Mouse (Mus musculus): ENCODE results near the gene Ppm1k. TPM values are rescaled to one million over a fixed set of nuclear protein-coding genes. Genes with fewer than 3 reads are reported as not detected.
A peak's percentile ranks its signal among the peaks of the same experiment; 100 is the strongest.
"Not testable (repeated sequence)": the region's sequence is repeated elsewhere in the genome, so short reads cannot be mapped to it uniquely, and the experiment has no call there.

Ppm1k gene
- polyA plus RNA-seq, 1 experiment from 2014 or later: 4.5 TPM

DNA sequence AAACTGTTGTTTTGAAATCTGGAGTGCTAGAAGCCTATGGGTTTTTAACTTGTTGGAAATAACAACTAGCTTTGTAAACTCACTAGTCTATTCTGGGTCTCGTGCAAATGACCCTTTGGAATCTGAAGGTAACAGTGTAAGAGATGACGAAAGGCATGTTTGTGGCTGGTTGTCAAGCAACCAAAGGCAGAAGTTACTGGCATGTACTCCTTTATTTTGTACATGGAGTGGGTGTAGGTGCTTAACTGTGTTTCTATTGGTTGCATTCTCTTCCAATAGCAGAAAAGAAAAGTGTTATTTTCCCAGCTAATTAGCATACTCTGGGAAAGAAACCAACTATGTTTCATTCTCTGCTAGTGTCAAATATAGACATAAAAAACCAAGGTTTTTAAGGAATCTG lies 9.6 kb upstream of the Ppm1k start:
- Histone ChIP-seq H3K9me3 (no peaks in the 10 kb centered on the region), H3K27ac (no peak overlapping the region), H3K4me3 (no peak overlapping the region), H3K36me3 (no peaks in the 10 kb centered on the region), H3K27me3 (no peaks in the 10 kb centered on the region), H3K4me1 (no peaks in the 10 kb centered on the region), H3K4me2 (no peak overlapping the region), H3K9ac (no peak overlapping the region)
- WGBS: 70% methylated on average over 2 of the region's 2 CpGs
- ATAC-seq (ENCODE audit: insufficient number of reproducible peaks, low FRiP score, low TSS enrichment, low read depth): no peak

DNA sequence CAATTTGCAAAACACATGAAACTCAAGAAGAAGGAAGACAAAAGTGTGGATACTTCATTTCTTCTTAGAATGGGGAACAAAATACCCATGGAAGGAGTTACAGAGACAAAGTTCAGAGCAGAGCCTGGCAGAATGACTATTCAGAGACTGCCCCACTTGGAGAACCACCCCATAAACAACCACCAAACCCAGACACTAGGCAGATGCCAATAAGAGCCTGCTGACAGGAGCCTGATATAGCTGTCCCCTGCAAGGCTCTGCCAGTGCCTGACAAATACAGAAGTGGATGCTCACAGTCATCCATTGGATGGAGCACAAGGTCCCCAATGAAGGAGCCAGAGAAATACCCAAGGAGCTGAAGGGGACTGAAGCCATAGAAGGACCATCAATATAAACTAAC lies 8.3 kb upstream of the Ppm1k start:
- H3K36me3 ChIP-seq; H3K4me2 ChIP-seq; H3K9me3 ChIP-seq; ATAC-seq (ENCODE audit: insufficient number of reproducible peaks, low FRiP score, low TSS enrichment, low read depth); H3K4me3 ChIP-seq; H3K27ac ChIP-seq; H3K4me1 ChIP-seq; H3K27me3 ChIP-seq; H3K9ac ChIP-seq: not testable (repeated sequence)

DNA sequence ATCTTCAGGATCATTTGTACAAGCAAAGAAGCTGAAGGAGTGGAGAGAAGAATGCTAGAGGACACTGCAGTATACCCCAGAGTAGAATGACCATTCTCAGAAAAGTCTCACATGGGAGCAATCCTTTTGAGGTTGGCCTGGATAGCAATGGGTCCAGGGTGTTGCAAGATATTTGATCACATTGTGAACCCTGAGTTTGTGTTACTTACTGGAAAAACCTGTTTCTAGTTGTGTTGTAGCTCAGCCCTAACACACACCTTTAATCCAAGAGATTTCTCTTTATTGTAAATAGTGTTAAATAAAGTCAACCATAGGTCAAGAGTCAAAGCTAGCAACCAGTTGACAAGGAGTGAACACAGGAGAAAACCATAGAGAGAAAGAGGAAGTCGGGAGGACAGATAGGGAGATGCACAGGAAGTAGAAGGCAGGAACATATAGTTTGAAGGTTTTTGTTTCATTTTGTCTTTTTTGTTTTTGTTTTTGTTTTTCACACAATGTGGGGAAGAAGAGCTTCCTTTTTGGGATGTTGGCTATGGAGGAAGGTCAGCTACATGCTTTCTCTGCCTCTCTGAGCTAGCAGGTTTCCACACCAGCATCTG lies 6.6 kb upstream of the Ppm1k start:
- Histone ChIP-seq H3K27me3 (no peaks in the 10 kb centered on the region), H3K4me3 (no peak overlapping the region), H3K4me2 (no peak overlapping the region), H3K27ac (no peak overlapping the region), H3K4me1 (no peaks in the 10 kb centered on the region), H3K9me3 (no peaks in the 10 kb centered on the region), H3K36me3 (no peaks in the 10 kb centered on the region), H3K9ac (no peak overlapping the region)
- no peak for ATAC-seq (ENCODE audit: insufficient number of reproducible peaks, low FRiP score, low TSS enrichment, low read depth)
- WGBS: 93% methylated on average over 1 of the region's 1 CpGs

DNA sequence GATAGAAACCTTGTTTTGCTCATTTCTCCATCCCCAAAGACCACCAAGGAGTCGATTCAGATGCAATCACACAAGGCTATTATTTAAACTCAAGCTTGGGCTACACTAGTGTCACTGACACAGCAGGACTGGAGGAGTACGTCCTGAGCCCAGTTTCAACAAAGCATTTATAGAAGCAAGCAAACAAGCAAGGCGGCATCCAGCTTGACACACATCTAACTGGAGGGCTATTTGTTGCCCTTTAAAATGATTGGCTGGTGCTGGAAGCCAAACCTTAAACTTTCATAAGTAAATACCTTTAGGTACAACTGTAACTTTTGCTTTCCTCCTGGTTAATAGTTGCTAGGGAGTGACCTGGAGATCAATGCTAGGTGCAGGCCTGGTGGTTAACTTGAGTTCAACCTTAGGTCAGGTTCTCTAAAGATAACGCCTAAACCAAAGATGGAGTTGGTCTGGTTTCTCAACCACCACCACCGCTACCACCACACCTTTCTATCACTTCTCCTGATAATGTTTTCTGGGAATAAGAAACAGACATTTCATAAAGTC lies 5.8 kb upstream of the Ppm1k start:
- ATAC-seq (ENCODE audit: insufficient number of reproducible peaks, low FRiP score, low TSS enrichment, low read depth): no peak
- 79% methylated on average over 5 of the region's 5 CpGs for WGBS
- Histone ChIP-seq H3K27ac (no peak overlapping the region), H3K36me3 (no peaks in the 10 kb centered on the region), H3K4me3 (no peak overlapping the region), H3K27me3 (no peaks in the 10 kb centered on the region), H3K4me1 (no peaks in the 10 kb centered on the region), H3K4me2 (no peak overlapping the region), H3K9ac (no peak overlapping the region), H3K9me3 (no peaks in the 10 kb centered on the region)

DNA sequence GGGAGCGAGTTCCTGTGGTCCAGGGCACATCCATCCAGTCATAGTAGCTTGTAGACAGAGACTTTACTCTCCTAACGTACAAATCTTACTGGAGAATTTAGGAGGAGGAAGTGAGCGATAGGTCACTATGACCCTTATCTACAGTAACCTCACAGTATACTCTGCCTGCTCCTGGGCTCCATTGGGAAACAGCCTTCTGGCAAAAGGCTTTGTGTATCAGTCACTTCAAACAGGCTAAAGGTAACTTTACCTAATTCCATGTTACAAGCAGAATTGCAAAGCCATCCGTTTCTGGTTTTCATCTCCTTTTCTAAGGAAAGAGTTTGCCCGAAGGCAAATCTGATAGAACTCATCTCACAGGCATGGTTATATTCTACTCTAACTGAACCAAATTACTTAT lies 2.6 kb upstream of the Ppm1k start:
- H3K27ac ChIP-seq: no peak overlapping the region
- H3K4me1 ChIP-seq: peaks cover 13% of the 10 kb centered on the region
- no peaks in the 10 kb centered on the region for H3K36me3 ChIP-seq
- ATAC-seq (ENCODE audit: insufficient number of reproducible peaks, low FRiP score, low TSS enrichment, low read depth): no peak
- 83% methylated on average over 5 of the region's 5 CpGs for WGBS
- H3K9ac ChIP-seq: no peak overlapping the region
- no peaks in the 10 kb centered on the region for H3K9me3 ChIP-seq
- no peak overlapping the region for H3K4me2 ChIP-seq
- no peak overlapping the region for H3K4me3 ChIP-seq
- no peaks in the 10 kb centered on the region for H3K27me3 ChIP-seq

DNA sequence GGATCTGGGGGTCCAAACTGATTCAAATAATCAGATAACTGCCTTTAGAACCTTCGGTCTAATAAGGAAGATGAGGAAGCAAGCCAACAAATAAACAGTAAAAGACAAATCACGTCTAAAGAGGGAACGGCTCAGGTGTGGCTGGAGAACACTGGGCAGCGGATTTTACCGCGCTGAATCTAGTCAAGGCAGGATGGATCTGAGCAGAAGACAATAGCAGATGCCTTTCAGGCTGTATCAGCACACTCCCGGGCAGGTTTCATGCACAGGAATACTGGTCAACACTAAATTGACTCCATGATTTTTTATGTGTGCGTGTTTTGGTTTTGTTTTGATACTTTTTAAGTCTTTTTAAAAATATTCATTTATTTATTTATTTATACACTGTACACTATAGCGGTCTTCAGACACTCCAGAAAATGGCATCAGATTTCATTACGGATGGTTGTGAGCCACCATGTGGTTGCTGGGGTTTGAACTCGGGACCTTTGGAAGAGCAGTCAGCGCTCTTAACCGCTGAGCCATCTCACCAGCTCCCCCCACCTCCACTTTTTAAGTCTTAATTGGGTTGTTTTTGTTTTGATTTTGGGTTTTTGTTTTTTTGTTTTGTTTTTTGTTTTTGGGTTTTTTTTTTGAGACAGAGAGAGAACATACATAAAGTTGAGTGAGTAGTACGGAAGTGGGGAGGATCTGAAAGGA lies 852 bp upstream of the Ppm1k start:
- WGBS: 21% methylated on average over 14 of the region's 14 CpGs
- H3K27ac ChIP-seq: peak overlapping the region; percentile 87
- H3K27me3 ChIP-seq: no peaks in the 10 kb centered on the region
- H3K36me3 ChIP-seq: no peaks in the 10 kb centered on the region
- ATAC-seq (ENCODE audit: insufficient number of reproducible peaks, low FRiP score, low TSS enrichment, low read depth): no peak
- 0 out of 2 replicates have a peak overlapping the region, but pooled peaks have one; percentile 24 for H3K9ac ChIP-seq
- peak overlapping the region; percentile 68 for H3K4me3 ChIP-seq
- H3K9me3 ChIP-seq: no peaks in the 10 kb centered on the region
- peak overlapping the region; percentile 74 for H3K4me2 ChIP-seq
- peaks cover 13% of the 10 kb centered on the region for H3K4me1 ChIP-seq

DNA sequence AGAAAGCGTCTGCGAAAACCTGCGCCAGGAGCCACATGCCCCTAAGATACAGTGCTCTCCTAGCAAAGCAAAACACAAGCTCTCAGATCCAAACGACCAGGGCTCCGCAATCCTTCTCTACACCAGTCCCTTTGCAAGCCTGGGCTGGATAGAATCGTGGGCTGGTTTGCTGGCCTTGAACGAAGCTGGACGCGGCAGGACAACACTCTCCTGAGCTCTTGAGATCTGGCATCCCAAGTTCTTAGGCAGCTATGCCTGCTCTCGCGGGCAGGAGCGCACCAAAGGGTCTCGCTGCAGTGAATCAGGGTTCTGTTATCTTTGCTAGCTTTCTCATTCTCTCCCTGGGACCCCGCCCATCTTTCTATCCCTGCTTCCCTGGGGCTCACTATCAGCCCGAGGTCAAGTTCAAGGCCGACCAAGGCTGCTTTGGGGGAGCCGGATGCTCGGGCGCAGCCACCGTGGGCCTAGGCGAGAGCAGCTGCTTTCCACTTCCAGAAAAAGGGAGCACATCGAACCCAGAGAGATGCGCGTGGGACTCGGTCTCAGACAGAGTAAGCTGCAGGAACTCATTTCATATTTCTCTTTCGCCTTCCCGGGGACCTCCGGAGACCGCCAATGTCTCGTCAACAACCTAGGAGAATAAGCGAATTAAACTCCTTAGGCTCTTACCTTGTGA lies 519 bp downstream of the Ppm1k start:
- under 1% methylated on average over 31 of the region's 31 CpGs for WGBS
- H3K27ac ChIP-seq: peak overlapping the region; percentile 86
- H3K9me3 ChIP-seq: no peaks in the 10 kb centered on the region
- no peak for ATAC-seq (ENCODE audit: insufficient number of reproducible peaks, low FRiP score, low TSS enrichment, low read depth)
- H3K9ac ChIP-seq: peak overlapping the region; percentile 47
- peaks cover 13% of the 10 kb centered on the region for H3K4me1 ChIP-seq
- H3K36me3 ChIP-seq: no peaks in the 10 kb centered on the region
- H3K4me2 ChIP-seq: peak overlapping the region; percentile 74
- H3K27me3 ChIP-seq: no peaks in the 10 kb centered on the region
- H3K4me3 ChIP-seq: peak overlapping the region; percentile 68

DNA sequence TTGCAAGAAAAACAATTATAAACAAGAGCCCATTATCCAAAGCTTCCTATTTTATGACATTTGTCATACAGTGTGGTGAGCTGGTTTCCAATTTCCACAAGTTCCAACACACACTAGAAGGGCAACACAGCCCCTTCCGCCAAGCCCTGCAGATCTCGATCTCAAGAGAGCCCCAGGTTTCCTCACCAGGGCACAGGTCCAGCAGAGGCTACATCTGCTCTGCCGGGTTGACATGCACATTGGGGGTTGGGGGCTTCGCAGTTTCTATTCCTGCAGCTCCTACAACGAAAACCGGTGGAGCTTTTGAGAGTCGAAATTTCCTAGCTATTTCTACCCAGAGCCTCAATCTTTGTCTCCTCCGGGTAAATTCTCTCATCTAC lies 1.0 kb downstream of the Ppm1k start:
- no peaks in the 10 kb centered on the region for H3K27me3 ChIP-seq
- H3K4me1 ChIP-seq: peaks cover 13% of the 10 kb centered on the region
- 2% methylated on average over 8 of the region's 8 CpGs for WGBS
- H3K36me3 ChIP-seq: no peaks in the 10 kb centered on the region
- H3K4me2 ChIP-seq: peak overlapping the region; percentile 74
- H3K9me3 ChIP-seq: no peaks in the 10 kb centered on the region
- peak overlapping the region; percentile 86 for H3K27ac ChIP-seq
- H3K9ac ChIP-seq: peak overlapping the region; percentile 47
- ATAC-seq (ENCODE audit: insufficient number of reproducible peaks, low FRiP score, low TSS enrichment, low read depth): no peak
- peak overlapping the region; percentile 68 for H3K4me3 ChIP-seq

DNA sequence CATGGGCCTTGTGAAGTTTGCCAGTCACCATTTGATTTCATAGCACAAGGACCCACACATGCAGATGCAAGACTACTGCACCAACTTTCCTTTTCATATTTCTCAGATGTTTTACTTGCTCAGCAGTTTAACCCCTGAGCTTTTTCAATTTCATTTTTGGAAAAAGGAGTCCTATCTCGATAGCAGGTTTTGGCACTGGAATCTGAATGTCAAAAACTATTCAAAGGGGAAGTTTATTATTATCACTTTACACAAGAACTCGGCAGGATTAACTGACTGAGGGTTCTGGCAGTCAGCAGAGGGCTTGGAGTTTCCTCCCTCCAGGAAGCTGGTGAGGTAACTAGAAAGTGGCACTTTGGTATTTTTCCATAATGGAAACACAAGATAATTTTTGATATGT lies 1.9 kb downstream of the Ppm1k start:
- WGBS: 37% methylated on average over 2 of the region's 2 CpGs
- H3K9me3 ChIP-seq: no peaks in the 10 kb centered on the region
- 0 out of 2 replicates have a peak overlapping the region, but pooled peaks have one; percentile 68 for H3K4me3 ChIP-seq
- peak overlapping the region; percentile 74 for H3K4me2 ChIP-seq
- no peak overlapping the region for H3K9ac ChIP-seq
- H3K4me1 ChIP-seq: peaks cover 13% of the 10 kb centered on the region
- H3K36me3 ChIP-seq: no peaks in the 10 kb centered on the region
- H3K27me3 ChIP-seq: no peaks in the 10 kb centered on the region
- no peak for ATAC-seq (ENCODE audit: insufficient number of reproducible peaks, low FRiP score, low TSS enrichment, low read depth)
- H3K27ac ChIP-seq: no peak overlapping the region

DNA sequence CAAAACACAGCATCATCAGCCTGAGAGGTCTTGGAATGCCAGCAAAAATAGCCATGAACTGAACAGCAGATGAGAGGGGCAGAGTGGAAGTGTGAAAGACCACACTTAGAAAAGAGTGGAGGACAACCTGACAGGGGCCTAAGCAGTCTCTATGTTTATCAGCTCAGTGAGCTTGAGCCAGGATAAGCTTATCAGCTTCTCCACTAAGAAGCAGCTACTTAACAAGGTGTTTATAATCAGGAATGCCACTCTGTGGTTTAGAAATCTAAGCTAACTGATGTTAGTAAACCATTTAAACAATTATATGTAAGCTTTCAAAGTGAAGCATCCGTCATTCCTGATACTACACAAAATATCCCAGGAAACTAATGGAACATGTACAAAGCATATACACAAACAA lies 3.2 kb downstream of the Ppm1k start:
- H3K27ac ChIP-seq: no peak overlapping the region
- no peak for ATAC-seq (ENCODE audit: insufficient number of reproducible peaks, low FRiP score, low TSS enrichment, low read depth)
- H3K36me3 ChIP-seq: no peaks in the 10 kb centered on the region
- no peaks in the 10 kb centered on the region for H3K27me3 ChIP-seq
- H3K4me1 ChIP-seq: peaks cover 13% of the 10 kb centered on the region
- H3K4me3 ChIP-seq: no peak overlapping the region
- no peaks in the 10 kb centered on the region for H3K9me3 ChIP-seq
- H3K9ac ChIP-seq: no peak overlapping the region
- no peak overlapping the region for H3K4me2 ChIP-seq
- WGBS: 84% methylated on average over 1 of the region's 1 CpGs

DNA sequence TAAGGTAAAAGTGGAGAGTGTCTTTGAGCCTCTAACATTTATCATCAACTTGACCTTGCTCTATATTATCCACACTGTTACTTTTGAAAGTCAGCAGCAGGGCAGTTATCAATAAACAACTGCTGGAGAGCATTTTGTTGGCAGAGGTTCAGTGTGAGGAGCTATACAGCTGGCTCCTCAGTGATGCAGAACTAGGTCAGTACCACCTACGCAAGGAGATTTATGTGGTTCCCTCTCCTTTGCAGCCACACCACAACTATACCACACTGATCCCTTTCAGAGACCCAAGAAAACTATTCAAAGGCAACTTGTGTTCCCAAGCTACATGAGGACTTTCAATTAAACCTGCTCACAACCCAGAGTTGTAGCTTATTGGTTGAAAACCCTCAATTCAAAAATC lies 3.8 kb downstream of the Ppm1k start:
- no peak overlapping the region for H3K27ac ChIP-seq
- no peak overlapping the region for H3K9ac ChIP-seq
- H3K4me2 ChIP-seq: no peak overlapping the region
- H3K36me3 ChIP-seq: no peaks in the 10 kb centered on the region
- ATAC-seq (ENCODE audit: insufficient number of reproducible peaks, low FRiP score, low TSS enrichment, low read depth): no peak
- no peak overlapping the region for H3K4me3 ChIP-seq
- H3K4me1 ChIP-seq: peaks cover 13% of the 10 kb centered on the region
- 83% methylated on average over 1 of the region's 1 CpGs for WGBS
- no peaks in the 10 kb centered on the region for H3K27me3 ChIP-seq
- no peaks in the 10 kb centered on the region for H3K9me3 ChIP-seq

DNA sequence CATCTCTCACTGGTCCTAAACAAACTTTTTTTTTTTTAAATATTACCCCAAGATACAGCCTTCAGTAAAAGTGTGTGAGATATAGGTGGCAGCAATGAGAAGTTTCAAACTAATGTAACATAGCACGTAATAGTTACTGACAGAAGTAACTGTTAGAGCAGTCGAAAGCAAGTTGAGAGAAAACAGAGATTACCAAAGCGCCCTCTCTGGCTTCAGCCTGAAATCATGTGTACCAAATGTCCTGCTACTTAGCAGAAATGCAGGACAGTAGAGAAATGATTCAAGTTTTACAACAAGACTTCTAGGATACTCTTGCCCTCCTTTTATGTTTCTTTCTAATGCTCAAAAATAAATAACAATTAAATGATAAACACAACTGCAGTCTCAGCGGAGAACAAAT lies 4.3 kb downstream of the Ppm1k start:
- 77% methylated on average over 4 of the region's 4 CpGs for WGBS
- ATAC-seq (ENCODE audit: insufficient number of reproducible peaks, low FRiP score, low TSS enrichment, low read depth): no peak

More for the DNA sequence above, 4.3 kb downstream of the Ppm1k start:
- Histone ChIP-seq H3K36me3 (no peaks in the 10 kb centered on the region), H3K27ac (no peak overlapping the region), H3K27me3 (no peaks in the 10 kb centered on the region), H3K4me3 (no peak overlapping the region), H3K4me2 (no peak overlapping the region), H3K9ac (no peak overlapping the region), H3K9me3 (no peaks in the 10 kb centered on the region), H3K4me1 (peaks cover 13% of the 10 kb centered on the region)

Data from limb, embryonic 15.5 days (tissue).